ENCODE assay signal across 9 mouse cellular contexts in the genomic region with DNA sequence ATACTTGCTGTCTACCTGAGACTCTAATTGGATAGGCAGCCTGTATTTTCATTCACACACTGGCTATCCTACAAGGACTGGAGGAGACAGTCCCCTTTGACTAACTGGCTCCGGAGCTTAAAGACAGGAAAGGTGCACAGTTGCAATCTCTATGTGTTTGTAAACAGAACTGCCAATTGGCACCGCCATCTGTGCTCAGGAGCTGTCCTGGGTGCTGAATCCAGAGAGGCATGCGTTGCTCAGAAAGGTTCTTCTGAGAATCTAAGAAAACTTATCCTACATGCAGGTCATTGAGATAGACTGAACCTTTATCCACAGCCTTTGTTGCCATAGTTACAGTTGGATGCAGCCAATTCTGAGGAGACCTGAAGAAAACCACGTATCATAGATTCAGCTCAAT. TPM values are rescaled to one million over a fixed set of nuclear protein-coding genes. Genes with fewer than 3 reads are reported as not detected.
DNase-seq lines count a peak whose midpoint lies in the region; ATAC-seq and TF ChIP-seq lines count a peak whose summit lies in the region.
"Had no signal": no experiment of that assay in that cellular context is flagged by ENCODE, and none has a peak within 500 bp of the region (broad histone marks: within the 10 kb centered on the region; RNA-seq: fewer than 3 reads in every experiment).

No protein-coding gene starts in this region.

- no peak overlapping the region for H3K4me2 ChIP-seq in forebrain, embryonic 13.5 days
- H3K4me2 ChIP-seq in lung, embryonic 14.5 days: no peak overlapping the region

- ATAC-seq in forebrain, embryonic 13.5 days: no peak
- ATAC-seq in lung, embryonic 14.5 days (ENCODE audit: insufficient read depth): no peak
- no peak for ATAC-seq in megakaryocyte, adult 5-6 weeks (ENCODE audit: poor library complexity, severe bottlenecking)

- no peaks in the 10 kb centered on the region for H3K27me3 ChIP-seq in forebrain, embryonic 10.5 days (ENCODE audit: poor library complexity, severe bottlenecking)
- no peaks in the 10 kb centered on the region for H3K27me3 ChIP-seq in forebrain, embryonic 13.5 days
- H3K27me3 ChIP-seq in lung, embryonic 14.5 days (ENCODE audit: insufficient read depth, low read length): no peaks in the 10 kb centered on the region

- no peak overlapping the region for H3K4me3 ChIP-seq in forebrain, embryonic 10.5 days
- H3K4me3 ChIP-seq in forebrain, embryonic 13.5 days: no peak overlapping the region
- H3K4me3 ChIP-seq in lung, embryonic 14.5 days (ENCODE audit: low read depth, low read length): no peak overlapping the region
- H3K4me3 ChIP-seq: gastrocnemius, adult 2 months had no signal

- 43% methylated on average over 4 of the region's 4 CpGs for WGBS in forebrain, embryonic 10.5 days
- 41% methylated on average over 4 of the region's 4 CpGs for WGBS in forebrain, embryonic 13.5 days
- 24% methylated on average over 4 of the region's 4 CpGs for WGBS in lung, embryonic 14.5 days

- peak; percentile 42 for DNase-seq in forebrain, embryonic 10.5 days (ENCODE audit: extremely low spot score, low spot score)
- DNase-seq in lung, embryonic 14.5 days: peak; percentile 85
- DNase-seq in lung, postnatal 25 days (ENCODE audit: low spot score): no peak
- peak; percentile 33 for DNase-seq in c-Kit-positive CD71-negative TER-119-negative erythroid progenitor cells, embryonic 14.5 days (ENCODE audit: low read depth)
- DNase-seq in lung, postnatal 14 days: peak; percentile 46
- DNase-seq in natural killer cell, adult 2 months (ENCODE audit: low spot score in 2 of 2): no peak
- DNase-seq: gastrocnemius, adult 2 months had no signal

- no peaks in the 10 kb centered on the region for H3K36me3 ChIP-seq in forebrain, embryonic 10.5 days (replicated peaks)
- H3K36me3 ChIP-seq in forebrain, embryonic 13.5 days (ENCODE audit: poor library complexity, severe bottlenecking): no peaks in the 10 kb centered on the region
- H3K36me3 ChIP-seq in lung, embryonic 14.5 days (ENCODE audit: insufficient read depth): no peaks in the 10 kb centered on the region

- H3K9me3 ChIP-seq in forebrain, embryonic 10.5 days: peaks cover 7% of the 10 kb centered on the region; the same call in 1 of the 2 replicates
- H3K9me3 ChIP-seq in forebrain, embryonic 13.5 days (replicated peaks): no peaks in the 10 kb centered on the region
- no peaks in the 10 kb centered on the region for H3K9me3 ChIP-seq in lung, embryonic 14.5 days (ENCODE audit: low read depth, low read length)

- H3K4me1 ChIP-seq in forebrain, embryonic 10.5 days: peaks cover 18% of the 10 kb centered on the region
- H3K4me1 ChIP-seq in forebrain, embryonic 13.5 days: peaks cover 5% of the 10 kb centered on the region; the same call in 1 of the 2 replicates
- no peaks in the 10 kb centered on the region for H3K4me1 ChIP-seq in lung, embryonic 14.5 days (ENCODE audit: insufficient read depth)

- H3K27ac ChIP-seq in forebrain, embryonic 10.5 days: no peak overlapping the region
- H3K27ac ChIP-seq in forebrain, embryonic 13.5 days: no peak overlapping the region
- no peak overlapping the region for H3K27ac ChIP-seq in lung, embryonic 14.5 days (ENCODE audit: low read depth)
- H3K27ac ChIP-seq: gastrocnemius, adult 2 months had no signal

- TF ChIP-seq CTCF in lung, embryonic 14.5 days (IDR thresholded peaks at IDR 0.05; ENCODE audit: low read depth): no peak

- no peak overlapping the region for H3K9ac ChIP-seq in forebrain, embryonic 13.5 days
- no peak overlapping the region for H3K9ac ChIP-seq in lung, embryonic 14.5 days

RNA-seq across cellular contexts. Expression of a gene that starts 52.2 kb away (rescaled TPM):
- polyA plus RNA-seq in forebrain, embryonic 10.5 days (2016; fragmentation: Nextera tagmentation; extraction: Ambion mirVana): 6.5 TPM in 2 replicates
- 4.4 and 5.2 TPM in 2 replicates for polyA plus RNA-seq in forebrain, embryonic 13.5 days (2015; fragmentation: Nextera tagmentation; extraction: Ambion mirVana)
- polyA plus RNA-seq in lung, embryonic 14.5 days (2014; fragmentation: Nextera tagmentation; extraction: Ambion mirVana): 3.2 and 3.7 TPM in 2 replicates
- total RNA-seq in megakaryocyte, adult 5-6 weeks (2015): 0.27 and 0.91 TPM in 2 replicates
- total RNA-seq in megakaryocyte, adult 5-6 weeks (2017): 0.18 TPM in 1 of 2 replicates, not detected in the other

RNA-seq across cellular contexts. Expression of a gene that starts 53.3 kb away (rescaled TPM):
- polyA plus RNA-seq in forebrain, embryonic 10.5 days (2016; fragmentation: Nextera tagmentation; extraction: Ambion mirVana): 10.1 and 11.2 TPM in 2 replicates
- 12.2 and 13.1 TPM in 2 replicates for polyA plus RNA-seq in forebrain, embryonic 13.5 days (2015; fragmentation: Nextera tagmentation; extraction: Ambion mirVana)
- polyA plus RNA-seq in lung, embryonic 14.5 days (2014; fragmentation: Nextera tagmentation; extraction: Ambion mirVana): 3.6 and 4.3 TPM in 2 replicates
- 51.4 and 61.6 TPM in 2 replicates for total RNA-seq in megakaryocyte, adult 5-6 weeks (2015)
- 77.7 and 116 TPM in 2 replicates for total RNA-seq in megakaryocyte, adult 5-6 weeks (2017)

Comparison
In these comparisons a context has a peak if more than half of its experiments do, and no peak if none do; other contexts are left out.
1. DNase-seq: peak in forebrain, embryonic 10.5 days (single experiment), lung, embryonic 14.5 days (single experiment), c-Kit-positive CD71-negative TER-119-negative erythroid progenitor cells, embryonic 14.5 days (single experiment) and lung, postnatal 14 days (single experiment); none in lung, postnatal 25 days (single experiment) and natural killer cell, adult 2 months (0 of 2).